Mouse (Mus musculus) lung, adult 2 months (tissue): ENCODE measurements around the gene Lbh. TPM values are rescaled to one million over a fixed set of nuclear protein-coding genes. Genes with fewer than 3 reads are reported as not detected.

Experiments
- DNase-seq: peaks from one replicate; pipeline ENCODE4 v3.0.0; 2022
- H3K4me1 ChIP-seq: fragments of 200-500 bp; 2 replicates; pipeline ENCODE4 v1.6.1; 2011; ENCODE audit warnings: low read length; ENCODE audit not compliant: control insufficient read depth, insufficient read depth
- H3K4me3 ChIP-seq: fragments of 200-500 bp; replicated peaks from 2 replicates; pipeline ENCODE3; 2011; ENCODE audit warnings: low read depth, mild to moderate bottlenecking, control low read depth, low read length; ENCODE audit errors: extremely low read depth
- CTCF ChIP-seq: fragments of 200-500 bp; IDR thresholded peaks from 2 replicates; pipeline ENCODE4 v1.5.1; 2011; ENCODE audit warnings: mild to moderate bottlenecking, low read length, control low read depth; ENCODE audit not compliant: insufficient read depth
- POLR2A ChIP-seq: fragments of 200-500 bp; IDR thresholded peaks from 2 replicates; pipeline ENCODE4 v1.6.1; 2011; ENCODE audit warnings: low read depth, mild to moderate bottlenecking, control low read depth, low read length, borderline replicate concordance; ENCODE audit errors: extremely low read depth
- WGBS: fragments of 180-500 bp; shearing (Covaris S2); methylation state at CpG from one replicate; pipeline ENCODE4 v1.1.7; 2018; 5-methylcytosine and 5-hydroxymethylcytosine counted together
- polyA plus RNA-seq: library from polyadenylated mRNA; depleted of rRNA; stranded (reverse); fragments of >200 nt; gene quantifications from 2 replicates; pipeline ENCODE4 v1.2.3, GENCODE M21; 2012

The Lbh gene
- polyA plus RNA-seq, 1 experiment = 253 TPM

DNA sequence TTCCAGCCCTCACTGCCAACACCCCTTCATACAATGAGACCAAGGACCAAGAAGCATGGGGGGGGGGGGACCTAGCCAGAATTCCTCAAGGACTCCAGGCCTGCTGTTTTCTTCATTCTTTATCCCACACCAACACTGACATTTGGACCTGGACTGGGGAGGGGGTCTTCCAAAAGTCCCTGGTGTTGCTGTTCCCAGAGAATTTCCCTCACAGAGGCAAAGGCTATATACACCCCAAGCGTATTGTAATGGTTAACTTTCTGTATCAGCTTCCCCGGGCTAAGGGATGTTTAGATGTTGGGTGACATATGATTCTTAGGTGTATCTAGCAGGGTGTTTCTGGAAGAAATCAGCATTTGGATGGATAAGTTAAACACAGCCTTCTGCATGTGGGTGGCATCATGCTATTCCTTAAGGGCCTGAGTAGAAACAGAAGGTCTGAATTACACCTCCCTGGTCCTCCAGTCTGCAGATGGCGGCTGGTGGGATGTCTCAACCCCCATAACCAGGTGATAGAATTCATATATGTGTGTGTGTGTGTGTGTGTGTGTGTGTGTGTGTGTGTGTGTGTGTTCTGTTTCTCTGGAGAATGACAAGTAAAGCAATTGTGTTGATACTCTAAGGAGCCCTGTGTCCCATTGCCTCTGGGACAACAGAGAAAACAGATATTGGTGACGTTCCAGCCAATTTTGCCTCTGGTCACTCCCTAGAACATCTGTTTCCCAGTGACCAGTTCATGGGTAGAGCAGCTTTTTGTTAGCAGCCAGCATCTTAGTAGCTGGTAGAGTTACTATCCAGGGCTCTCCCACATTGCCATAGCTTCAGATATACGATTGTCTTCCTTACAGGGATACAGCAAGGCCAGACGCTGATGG lies 35.9 kb downstream of the Lbh start:
- DNase-seq = no peak
- peaks cover 2% of the 10 kb centered on the region; the same call in 1 of the 2 replicates for H3K4me1 ChIP-seq
- TF ChIP-seq POLR2A (no peak), CTCF (no peak)
- H3K4me3 ChIP-seq = no peak overlapping the region
- 83% methylated on average over 6 of the region's 6 CpGs for WGBS

DNA sequence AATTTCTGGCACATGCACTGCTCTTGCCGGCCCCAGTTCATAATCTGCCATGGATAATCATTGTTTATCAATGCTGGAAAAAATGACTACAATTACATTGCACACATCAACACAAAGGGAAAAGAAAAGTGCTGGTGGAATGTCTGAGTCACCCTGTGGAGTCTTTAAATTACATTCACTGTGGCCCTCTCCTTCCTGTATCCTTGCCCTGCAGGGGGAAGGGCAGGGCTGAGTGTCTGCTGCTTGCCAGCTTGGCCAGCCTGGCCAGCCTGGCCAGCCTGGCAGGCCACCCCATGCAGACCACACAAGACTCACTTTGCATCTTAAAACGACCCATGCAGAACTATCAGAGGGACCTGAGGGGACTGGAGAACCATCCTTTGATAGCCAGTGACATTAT lies 37.4 kb downstream of the Lbh start:
- WGBS = 44% methylated on average over 2 of the region's 2 CpGs
- TF ChIP-seq POLR2A (no peak), CTCF (no peak)
- peaks cover 2% of the 10 kb centered on the region for H3K4me1 ChIP-seq
- no peak overlapping the region for H3K4me3 ChIP-seq
- DNase-seq = no peak

DNA sequence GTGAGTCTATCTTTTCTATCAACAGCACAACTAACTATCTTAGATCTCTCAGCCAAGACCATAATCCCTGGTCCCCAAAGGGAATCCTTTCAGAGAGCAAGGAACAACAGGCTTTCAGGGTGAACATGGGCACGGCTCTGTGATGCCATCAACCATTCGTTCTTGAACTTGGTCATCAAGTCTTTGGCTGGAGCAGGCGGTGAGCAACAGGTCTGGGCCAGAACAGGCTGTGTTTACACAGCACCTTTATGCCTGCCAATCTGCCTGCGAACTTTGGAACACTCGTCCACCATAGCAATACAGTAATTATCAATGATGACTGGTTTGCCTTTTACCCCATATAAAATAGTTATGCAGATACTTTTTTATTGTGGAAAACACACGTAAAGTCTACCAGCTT lies 38.9 kb downstream of the Lbh start:
- Histone ChIP-seq H3K4me1 (peaks cover 2% of the 10 kb centered on the region), H3K4me3 (no peak overlapping the region)
- no peak for DNase-seq
- TF ChIP-seq CTCF (no peak), POLR2A (no peak)
- WGBS = 68% methylated on average over 6 of the region's 6 CpGs

DNA sequence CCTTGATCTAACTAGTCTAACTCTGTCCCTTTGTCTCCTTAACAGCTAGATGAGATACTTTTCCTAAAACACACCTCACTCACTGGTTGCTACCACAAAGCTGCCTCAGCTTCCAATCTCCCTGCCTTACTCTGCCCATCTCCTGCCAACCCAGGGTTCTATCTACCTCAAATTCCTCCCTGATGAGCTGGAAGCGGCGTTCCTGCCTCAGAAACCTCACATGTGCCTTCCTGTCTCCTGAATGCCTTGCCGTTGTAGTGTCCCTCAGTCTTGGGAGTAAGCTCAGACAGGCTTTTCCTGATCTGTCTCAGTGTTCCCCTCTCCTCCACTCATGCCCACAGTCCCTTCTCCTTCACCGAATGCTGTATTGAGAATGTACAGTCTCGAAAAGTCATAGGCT lies 40.8 kb downstream of the Lbh start:
- H3K4me1 ChIP-seq = peaks cover 2% of the 10 kb centered on the region; the same call in 1 of the 2 replicates
- DNase-seq = no peak
- H3K4me3 ChIP-seq = no peak overlapping the region
- TF ChIP-seq POLR2A (no peak), CTCF (no peak)
- 87% methylated on average over 5 of the region's 5 CpGs for WGBS

DNA sequence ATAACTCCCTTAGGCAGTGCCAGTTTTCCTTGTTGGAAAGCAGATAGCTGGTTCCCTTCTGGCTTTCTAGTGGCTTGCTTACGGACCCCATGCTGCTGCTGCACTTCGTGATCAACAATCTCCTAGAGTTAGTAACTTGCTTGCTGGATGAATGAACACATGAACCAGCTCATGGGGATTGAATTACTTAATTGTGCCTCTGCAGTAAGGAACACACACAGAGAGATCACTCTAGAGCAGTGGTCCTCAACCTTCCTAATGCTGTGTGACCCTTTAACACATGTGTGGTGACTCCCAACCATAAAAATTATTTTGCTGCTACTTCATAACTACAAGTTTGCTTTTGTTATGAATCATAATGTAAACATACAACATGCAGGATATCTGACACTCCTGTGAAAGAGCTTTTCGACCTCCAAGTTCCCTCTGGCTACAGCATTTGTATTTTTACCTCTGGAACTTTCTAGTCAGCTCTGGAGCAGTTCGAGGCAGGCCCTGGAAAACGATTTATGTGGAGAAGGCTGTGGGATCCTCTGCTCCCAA lies 41.5 kb downstream of the Lbh start:
- Histone ChIP-seq H3K4me1 (peaks cover 2% of the 10 kb centered on the region; the same call in 1 of the 2 replicates), H3K4me3 (no peak overlapping the region)
- WGBS = 54% methylated on average over 5 of the region's 5 CpGs
- no peak for DNase-seq
- TF ChIP-seq CTCF (no peak), POLR2A (no peak)

DNA sequence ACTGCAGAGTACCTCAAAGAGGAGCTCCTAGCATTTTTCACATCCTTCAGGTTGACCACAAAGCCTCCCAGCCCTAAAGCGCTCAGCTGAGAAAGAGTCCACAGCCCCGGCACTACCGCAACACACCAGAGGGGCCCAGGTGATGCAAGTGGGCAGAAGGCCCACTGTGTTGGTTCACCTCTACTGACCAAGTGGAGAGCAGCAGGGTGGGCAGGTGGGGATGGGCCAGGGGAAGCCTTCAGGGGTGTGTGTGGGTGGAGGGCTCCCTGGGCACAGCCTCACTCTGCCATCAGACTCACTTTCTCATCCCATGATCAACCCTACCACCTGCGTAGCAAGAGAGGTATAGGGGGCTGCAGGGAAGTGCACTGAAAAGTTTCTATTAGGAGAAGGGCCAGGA lies 42.1 kb downstream of the Lbh start:
- WGBS = 88% methylated on average over 4 of the region's 4 CpGs
- no peak for TF ChIP-seq CTCF
- TF ChIP-seq POLR2A = no peak
- H3K4me3 ChIP-seq = no peak overlapping the region
- peaks cover 2% of the 10 kb centered on the region; the same call in 1 of the 2 replicates for H3K4me1 ChIP-seq
- no peak for DNase-seq

DNA sequence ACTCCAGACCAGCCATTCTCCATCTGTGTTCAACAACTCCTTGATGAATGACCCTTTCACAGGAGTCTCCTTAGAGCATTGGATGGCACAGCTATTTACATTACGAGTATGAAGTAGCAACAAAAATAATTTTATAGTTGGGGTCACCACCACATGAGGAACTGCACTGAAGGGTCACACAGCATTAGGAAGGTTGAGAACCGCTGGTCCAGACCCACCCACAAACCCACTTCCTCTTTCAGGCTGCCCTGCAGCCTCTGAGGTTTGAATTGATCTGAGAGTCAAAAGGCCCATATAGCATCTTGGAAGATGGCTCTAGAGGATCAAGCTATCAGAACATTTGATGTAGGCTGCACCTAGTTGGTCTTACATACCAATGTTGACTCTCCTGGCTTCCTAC lies 42.8 kb downstream of the Lbh start:
- H3K4me3 ChIP-seq = no peak overlapping the region
- WGBS = 80% methylated on average over 2 of the region's 2 CpGs
- no peak for DNase-seq
- H3K4me1 ChIP-seq = peaks cover 2% of the 10 kb centered on the region; the same call in 1 of the 2 replicates
- TF ChIP-seq POLR2A (no peak), CTCF (no peak)

DNA sequence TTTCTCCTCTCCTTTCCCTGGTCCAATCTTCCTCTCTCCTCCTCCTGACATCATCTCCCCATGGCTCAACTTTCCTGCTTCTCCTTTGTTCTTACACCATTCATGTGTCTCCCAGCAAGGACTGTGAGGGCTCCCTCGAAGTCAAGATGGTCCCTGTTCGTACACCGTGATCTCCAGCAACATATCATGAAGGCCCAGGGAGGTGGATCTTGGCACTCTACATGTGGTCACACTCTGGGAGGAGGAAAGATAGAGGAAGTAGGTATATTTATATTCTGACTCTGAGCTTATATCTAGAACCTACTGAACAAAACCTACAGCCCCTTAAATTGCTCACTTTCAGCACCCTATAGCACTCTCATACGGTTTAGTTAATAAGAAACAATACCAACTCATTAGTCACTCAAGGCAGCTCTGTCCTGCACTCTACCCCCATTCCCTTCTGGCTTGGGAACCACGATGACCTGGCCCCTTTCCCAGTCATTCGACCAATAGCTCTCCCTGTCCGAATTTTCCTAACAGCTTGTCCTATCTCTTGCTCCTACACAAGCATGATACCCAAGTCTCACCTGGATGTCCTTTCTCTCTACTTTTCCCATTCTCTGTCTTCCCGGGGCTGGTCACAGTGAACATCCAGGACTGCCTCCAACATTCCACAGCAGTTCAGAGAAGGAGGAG lies 44.0 kb downstream of the Lbh start:
- DNase-seq = no peak
- TF ChIP-seq POLR2A (no peak), CTCF (no peak)
- 72% methylated on average over 8 of the region's 8 CpGs for WGBS
- no peak overlapping the region for H3K4me3 ChIP-seq
- peaks cover 2% of the 10 kb centered on the region; the same call in 1 of the 2 replicates for H3K4me1 ChIP-seq

DNA sequence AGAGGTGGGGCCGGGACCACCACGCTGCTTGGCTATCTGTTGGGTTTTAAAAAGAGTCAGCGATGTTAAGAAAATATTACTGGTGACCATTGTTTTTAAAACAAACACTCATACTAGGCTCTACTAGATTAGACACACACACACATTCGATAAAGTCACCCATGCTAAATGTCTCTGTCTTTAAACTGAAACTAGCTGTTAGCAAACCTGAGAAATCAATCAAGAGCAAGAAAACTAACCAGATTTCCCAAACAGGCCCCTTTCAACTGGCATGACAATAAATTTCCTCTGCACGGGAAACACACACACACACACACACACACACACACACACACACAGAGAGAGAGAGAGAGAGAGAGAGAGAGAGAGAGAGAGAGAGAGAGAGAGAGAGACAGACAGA lies 47.6 kb downstream of the Lbh start:
- TF ChIP-seq POLR2A (no peak), CTCF (no peak)

More for the DNA sequence above, 47.6 kb downstream of the Lbh start:
- whole genome bisulfite sequencing = 66% methylated on average over 5 of the region's 5 CpGs
- no peak for DNase-seq
- Histone ChIP-seq H3K4me1 (peaks cover 2% of the 10 kb centered on the region; the same call in 1 of the 2 replicates), H3K4me3 (no peak overlapping the region)
